Mouse (Mus musculus) E14TG2a.4 (cell line): ENCODE data around the gene Ly6g5c.
A peak's percentile ranks its signal among the peaks of the same experiment; 100 is the strongest.

Experiments used
- H3K27me3 ChIP-seq: 2 replicates; pipeline ENCODE4 v1.6.1; 2014; ENCODE audit warnings: low read length, control low read depth; ENCODE audit not compliant: insufficient read depth
- H3K36me3 ChIP-seq: 2 replicates; pipeline ENCODE4 v1.6.1; 2014; ENCODE audit warnings: low read length, control low read depth; ENCODE audit not compliant: insufficient read depth
- H3K4me1 ChIP-seq: replicated peaks from 2 replicates; pipeline ENCODE4 v1.6.1; 2014; ENCODE audit warnings: low read depth, low read length, control low read depth
- H3K4me3 ChIP-seq: replicated peaks from 2 replicates; pipeline ENCODE4 v1.5.1; 2014; ENCODE audit warnings: mild to moderate bottlenecking, low read length
- H3K9me3 ChIP-seq: 2 replicates; pipeline ENCODE4 v1.6.1; 2014; ENCODE audit warnings: low read length, control low read depth
- CTCF ChIP-seq: conservative IDR thresholded peaks from 2 replicates; pipeline ENCODE4 v1.5.1; 2014; ENCODE audit warnings: low read length
- NANOG ChIP-seq: IDR thresholded peaks from 2 replicates; pipeline ENCODE4 v1.6.1; 2014; ENCODE audit warnings: borderline replicate concordance, low read length, mixed read lengths
- POU5F1 ChIP-seq: IDR thresholded peaks from 2 replicates; pipeline ENCODE4 v1.6.1; 2014; ENCODE audit warnings: low read length, borderline replicate concordance

Gene Ly6g5c

DNA sequence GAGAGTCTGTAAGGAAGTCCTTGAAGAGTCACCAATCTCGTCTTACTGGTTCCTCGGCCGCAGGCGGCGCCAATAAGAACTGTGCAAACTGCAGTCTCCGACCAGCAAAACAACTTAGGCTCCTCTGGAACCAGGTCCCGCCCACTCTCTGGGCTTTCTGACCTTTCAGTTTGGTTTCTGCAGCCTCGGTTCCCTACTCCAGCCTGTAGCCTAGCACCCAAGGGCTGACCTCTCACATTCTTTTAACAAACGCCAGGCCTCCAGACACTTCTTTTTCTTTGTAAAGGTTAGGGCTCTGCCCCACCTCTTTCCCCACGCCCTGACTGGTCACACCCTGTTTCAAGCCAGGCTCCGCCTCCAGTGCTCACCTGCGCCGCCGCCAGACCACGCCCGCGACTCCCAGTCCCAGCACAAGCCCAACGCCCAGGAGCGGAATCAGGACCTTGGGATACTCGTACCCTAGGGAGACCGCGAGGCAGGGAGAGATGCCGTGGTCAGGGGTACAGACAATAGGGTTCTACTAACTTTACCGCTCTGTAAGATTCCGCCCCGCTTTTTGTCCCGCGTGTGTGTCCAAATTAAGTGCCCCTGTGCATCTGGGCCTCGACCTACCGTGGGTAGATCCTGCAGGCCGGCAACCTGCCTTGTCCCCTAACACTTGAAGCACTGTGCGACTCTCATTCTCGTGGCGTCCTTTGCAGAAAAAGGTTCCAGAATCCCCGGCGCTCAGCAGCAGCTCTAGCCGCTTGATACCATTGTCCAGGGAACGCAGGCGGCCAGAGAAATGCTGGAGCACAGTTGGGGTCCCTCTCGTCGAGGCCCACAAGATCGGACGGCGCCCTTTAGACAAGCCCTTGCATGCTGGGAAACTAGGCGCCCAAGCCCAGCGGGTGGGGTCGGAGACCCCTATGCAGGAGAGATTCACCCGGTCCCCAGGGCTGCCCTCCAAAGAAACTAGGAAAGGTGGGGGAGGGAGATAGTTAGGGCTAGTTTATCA, 42.8 kb upstream of the Ly6g5c start, which contains the start of gene Ly6g6c:
Ly6g6c (plus strand) TSS at position 438 of the 997 bp plus-strand sequence.
- peaks cover 89% of the 10 kb centered on the region for H3K4me1 ChIP-seq
- H3K4me3 ChIP-seq, result peak within 1 kb of the TSS; percentile 76
- H3K9me3 ChIP-seq, result no peaks in the 10 kb centered on the region
- H3K27me3 ChIP-seq, result peaks cover 37% of the 10 kb centered on the region
- H3K36me3 ChIP-seq, result peaks cover 24% of the 10 kb centered on the region
- TF ChIP-seq POU5F1 (no peak), NANOG (no peak), CTCF (no peak)

DNA sequence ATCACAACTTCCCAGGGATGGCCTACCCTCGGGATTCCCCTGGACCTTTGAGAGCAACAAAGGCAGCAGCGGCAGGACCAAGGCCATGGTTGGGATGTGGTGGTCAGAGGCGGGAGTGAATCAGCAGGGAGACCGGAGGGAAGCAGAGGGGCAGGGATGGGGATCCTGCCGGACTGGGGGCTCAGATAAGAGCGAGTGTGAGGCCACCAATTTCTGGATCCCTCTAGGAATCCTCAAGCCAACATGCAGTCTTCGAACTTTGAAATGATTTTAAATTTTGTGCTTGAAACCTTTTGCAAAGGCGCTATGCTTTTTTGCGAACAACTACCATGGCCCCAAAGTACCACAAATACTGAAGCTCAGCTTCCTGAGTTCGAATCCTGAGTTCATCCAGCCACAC, 42.0 kb upstream of the Ly6g5c start, which contains the start of gene Mpig6b:
Mpig6b (minus strand) TSS at position 101 of the 400 bp plus-strand sequence.
- Histone ChIP-seq H3K9me3 (no peaks in the 10 kb centered on the region), H3K27me3 (peaks cover 34% of the 10 kb centered on the region), H3K4me3 (peak within 1 kb of the TSS; percentile 76), H3K4me1 (peaks cover 89% of the 10 kb centered on the region), H3K36me3 (peaks cover 17% of the 10 kb centered on the region)
- TF ChIP-seq NANOG (no peak), POU5F1 (no peak), CTCF (no peak)

DNA sequence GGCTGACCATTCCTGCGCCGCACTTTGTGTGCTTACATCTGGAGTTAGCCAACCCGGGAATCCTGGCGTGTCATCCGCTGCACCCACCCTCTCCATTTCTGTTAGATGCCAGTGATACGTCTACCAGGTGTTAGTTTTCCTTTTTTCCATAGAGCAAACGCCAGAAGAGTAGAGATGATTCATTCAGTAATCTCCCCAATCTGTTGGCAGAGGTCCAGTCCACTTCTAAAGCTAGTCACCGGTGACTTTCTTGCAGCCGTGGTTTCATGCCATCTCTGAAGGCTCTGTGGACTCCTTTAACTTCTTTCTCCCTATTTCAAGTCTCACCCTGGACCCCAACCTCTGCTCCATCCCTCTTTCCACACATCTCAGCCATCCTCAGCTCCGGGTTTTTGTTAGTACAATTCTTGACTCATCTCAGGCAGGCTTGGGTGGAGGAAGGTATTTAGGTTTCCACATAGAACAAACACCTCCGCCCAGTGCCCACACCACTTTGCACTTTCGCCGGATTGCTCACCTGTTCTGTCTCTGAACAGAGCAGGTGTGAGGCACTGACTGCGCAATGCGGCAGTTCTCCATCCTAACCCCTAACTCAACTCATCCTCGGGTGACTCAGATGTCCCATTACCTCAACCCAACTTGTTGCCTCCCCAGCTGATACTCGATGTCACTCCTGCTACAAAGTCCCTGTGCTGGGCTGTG, 39.7 kb upstream of the Ly6g5c start:
- TF ChIP-seq POU5F1 (no peak), NANOG (no peak), CTCF (no peak)
- Histone ChIP-seq H3K4me1 (peaks cover 85% of the 10 kb centered on the region), H3K27me3 (peaks cover 34% of the 10 kb centered on the region), H3K9me3 (no peaks in the 10 kb centered on the region), H3K36me3 (peaks cover 2% of the 10 kb centered on the region), H3K4me3 (no peak overlapping the region)

DNA sequence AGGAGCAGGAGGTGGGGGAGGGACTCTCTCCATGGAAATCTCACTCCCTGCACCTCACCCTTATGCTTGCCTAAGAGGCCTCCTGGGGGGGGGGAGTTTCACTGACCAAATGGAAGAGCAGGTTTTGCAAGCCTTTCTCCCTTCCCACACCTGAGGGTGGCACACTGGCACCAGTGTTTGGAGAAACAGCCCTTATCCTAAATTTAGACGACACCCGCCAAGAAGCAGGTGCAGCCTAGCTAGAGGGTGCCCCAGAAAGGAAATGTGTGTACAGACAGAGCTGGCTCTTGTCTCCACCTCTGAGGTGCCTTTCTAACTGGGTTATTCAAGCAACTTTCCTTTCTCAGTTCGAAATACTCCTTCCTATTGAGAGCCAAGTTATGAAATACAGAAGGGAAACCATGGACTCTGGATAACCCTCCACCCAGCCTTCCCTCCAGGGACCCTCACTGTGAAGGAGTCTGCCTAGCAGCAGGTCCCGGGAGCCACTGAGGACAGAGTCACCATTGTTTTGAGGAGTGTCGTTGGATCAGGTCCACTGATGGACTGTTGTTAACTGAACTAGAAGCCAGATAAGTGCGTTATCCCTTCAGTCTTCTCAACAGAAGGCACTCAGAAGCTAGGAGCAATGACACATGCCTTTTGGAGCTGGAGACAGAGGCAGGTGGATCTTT, 37.4 kb upstream of the Ly6g5c start:
- Histone ChIP-seq H3K4me1 (peaks cover 86% of the 10 kb centered on the region), H3K9me3 (no peaks in the 10 kb centered on the region)
- TF ChIP-seq CTCF (no peak), NANOG (no peak), POU5F1 (no peak)

DNA sequence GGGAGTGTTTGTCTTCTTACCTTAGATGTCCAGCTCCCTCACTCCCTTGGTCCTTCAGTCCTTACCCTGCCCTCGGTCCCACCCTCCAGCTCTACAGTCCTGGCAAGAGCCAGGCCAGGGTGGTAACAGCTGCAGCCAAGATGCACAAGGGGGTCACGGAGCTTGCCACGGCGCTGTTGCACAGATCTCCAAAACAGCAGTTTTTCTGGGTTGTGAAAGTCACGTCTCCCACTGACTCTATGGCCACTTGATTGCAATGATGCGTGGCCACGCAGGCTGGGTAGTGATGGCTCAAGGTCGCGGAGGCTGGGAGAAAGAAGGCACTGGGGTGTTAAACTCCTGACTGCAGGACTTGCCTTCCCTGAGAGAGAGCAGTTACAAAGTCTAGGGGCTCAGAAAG, 36.6 kb upstream of the Ly6g5c start:
- Histone ChIP-seq H3K9me3 (no peaks in the 10 kb centered on the region), H3K4me1 (peaks cover 87% of the 10 kb centered on the region), H3K36me3 (no peaks in the 10 kb centered on the region), H3K27me3 (peaks cover 28% of the 10 kb centered on the region), H3K4me3 (no peak overlapping the region)
- TF ChIP-seq CTCF (no peak), POU5F1 (no peak), NANOG (no peak)

More for the DNA sequence above, 37.4 kb upstream of the Ly6g5c start:
- no peak overlapping the region; the same call in 1 of the 2 replicates for H3K4me3 ChIP-seq
- no peaks in the 10 kb centered on the region for H3K36me3 ChIP-seq
- H3K27me3 ChIP-seq, result peaks cover 31% of the 10 kb centered on the region

DNA sequence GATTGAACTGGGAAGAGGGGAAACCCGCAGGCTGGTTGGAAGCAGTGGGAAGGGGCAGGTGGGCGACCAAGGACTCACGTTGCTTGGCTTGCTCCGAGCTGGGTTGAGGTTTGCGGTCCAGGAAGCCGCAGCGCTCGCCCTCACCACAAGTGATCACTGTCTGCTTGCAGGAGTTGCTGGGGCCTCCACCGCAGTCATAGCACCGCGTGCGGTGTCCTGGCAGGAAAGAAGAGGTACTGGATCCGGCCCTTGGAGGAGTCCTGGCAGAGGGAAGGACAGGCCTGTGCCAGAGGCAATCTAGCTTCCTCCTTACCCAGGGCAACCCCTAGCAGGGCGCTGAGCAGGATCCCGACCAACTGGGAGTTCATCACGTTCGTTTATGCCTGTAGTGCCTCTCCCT, 34.0 kb upstream of the Ly6g5c start:
- Histone ChIP-seq H3K4me1 (peaks cover 85% of the 10 kb centered on the region), H3K9me3 (no peaks in the 10 kb centered on the region), H3K36me3 (0 out of 2 replicates have a peak, but pooled peaks cover 3% of the 10 kb centered on the region), H3K4me3 (peak overlapping the region; percentile 73), H3K27me3 (peaks cover 3% of the 10 kb centered on the region; the same call in 1 of the 2 replicates)
- TF ChIP-seq CTCF, result no peak
- TF ChIP-seq NANOG, result no peak
- TF ChIP-seq POU5F1, result no peak

DNA sequence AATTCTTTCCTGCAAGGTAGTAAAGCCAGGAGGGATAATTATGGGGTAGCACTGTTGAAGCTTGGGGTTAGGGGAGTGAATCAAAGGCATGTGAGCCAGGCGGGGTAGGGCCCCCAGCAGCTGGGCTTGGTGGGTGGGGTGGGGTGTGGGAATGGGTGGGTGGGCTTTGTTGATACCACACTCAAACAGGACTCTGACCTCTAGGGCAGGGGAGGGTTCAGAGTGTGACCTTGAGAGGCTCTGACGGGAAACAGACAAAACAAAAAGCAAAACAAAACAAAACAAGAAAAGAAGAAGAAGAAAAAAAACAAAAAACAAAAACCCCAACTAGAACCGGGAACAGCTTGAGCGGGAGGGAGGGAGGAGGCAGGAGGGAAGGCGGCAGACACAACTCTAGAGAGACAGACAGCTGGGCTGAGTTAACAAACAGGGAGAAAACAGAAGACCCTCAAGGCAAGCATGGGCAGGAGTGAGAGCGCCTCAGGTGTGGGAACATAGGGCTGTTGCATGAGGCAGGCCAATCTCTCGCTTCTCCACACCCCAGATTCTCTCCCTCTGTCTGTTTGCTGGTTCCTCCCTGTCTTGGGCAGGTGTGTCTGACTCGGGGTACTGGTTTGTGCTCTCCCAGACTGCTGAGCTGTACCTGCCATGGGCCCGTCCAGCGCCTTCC, 31.4 kb upstream of the Ly6g5c start, which contains the start of gene Ly6g6e:
Ly6g6e (plus strand) TSS at position 396 of the 670 bp plus-strand sequence.
- no peaks in the 10 kb centered on the region for H3K9me3 ChIP-seq
- H3K4me3 ChIP-seq, result peak within 1 kb of the TSS; percentile 78
- H3K4me1 ChIP-seq, result peaks cover 84% of the 10 kb centered on the region
- H3K27me3 ChIP-seq, result no peaks in the 10 kb centered on the region
- H3K36me3 ChIP-seq, result 0 out of 2 replicates have a peak, but pooled peaks cover 3% of the 10 kb centered on the region
- TF ChIP-seq CTCF (no peak), NANOG (no peak), POU5F1 (no peak)
